Mouse (Mus musculus): ENCODE measurements at regions not wholly inside any gene's neighbourhood (a gene's known extent, or its start where the extent isn't known, plus 50 kb on each side); places are given as distances from the start of the nearest gene placed in this dataset.

DNA sequence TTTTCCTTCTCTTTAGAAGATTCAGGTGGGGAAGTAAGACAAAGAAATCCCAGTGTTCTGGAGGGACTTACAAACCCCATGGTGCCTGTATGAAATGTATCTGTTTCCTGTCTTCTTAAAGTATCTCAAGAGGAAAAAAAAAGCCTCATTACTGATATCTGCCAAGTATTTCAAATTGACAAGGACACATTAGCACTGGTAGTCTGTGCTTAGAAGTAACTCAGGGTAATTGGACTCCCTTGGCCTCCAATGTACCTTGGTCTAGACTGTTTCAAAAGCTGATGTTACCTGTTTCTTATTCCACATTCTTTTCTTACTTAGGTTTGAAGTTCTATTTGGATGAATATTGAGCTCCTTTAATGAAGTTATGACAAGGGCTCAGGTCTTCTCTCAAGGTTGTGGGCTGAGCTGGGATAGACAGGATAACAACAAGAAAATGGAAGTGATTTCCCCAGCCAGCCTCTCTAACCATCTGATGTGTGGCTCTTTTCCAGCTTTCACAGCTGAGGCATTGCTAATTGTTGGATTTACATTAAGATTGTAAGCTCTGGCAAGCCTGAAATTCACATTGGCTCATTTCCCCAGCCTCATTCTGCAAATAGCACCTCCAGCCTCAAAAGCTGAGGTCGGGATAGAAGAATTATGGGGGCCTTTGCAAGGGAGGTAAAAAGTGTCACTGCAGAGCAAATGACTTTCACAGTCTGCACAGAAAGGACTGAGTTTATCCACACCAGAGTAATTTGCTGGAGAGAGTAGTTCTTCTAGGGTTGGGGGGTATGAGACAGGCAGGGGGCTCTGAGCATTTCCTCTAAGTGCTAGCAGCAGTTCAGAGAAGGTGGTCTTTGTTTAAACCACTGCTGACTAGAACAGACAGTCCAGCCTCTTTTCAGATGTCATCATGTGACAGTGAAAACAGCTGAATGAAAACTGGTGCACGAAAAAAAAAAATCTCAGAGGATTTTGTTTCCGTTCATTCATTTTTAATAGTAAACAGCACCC, 292.3 kb upstream of the Nbea start:
- Histone ChIP-seq H3K9ac (ENCODE audit: control insufficient read depth, low read depth, low read length, poor library complexity, severe bottlenecking) (no peak overlapping the region), H3K27me3 (ENCODE audit: control insufficient read depth in 1 of 2, insufficient read depth in 2 of 2, low read length in 2 of 2) (no peaks in the 10 kb centered on the region), H3K79me2 (ENCODE audit: control insufficient read depth, insufficient read depth, low read length, poor library complexity) (no peaks in the 10 kb centered on the region), H3K9me3 (replicated peaks; ENCODE audit: insufficient read depth, low read length) (no peaks in the 10 kb centered on the region), H3K27ac (ENCODE audit: control insufficient read depth, low read depth, low read length) (no peak overlapping the region), H3K4me1 (ENCODE audit: control insufficient read depth in 1 of 2, insufficient read depth in 2 of 2, low read length in 2 of 2) (no peaks in the 10 kb centered on the region), H3K4me3 (ENCODE audit: control insufficient read depth in 1 of 2, insufficient read depth in 1 of 2, low read depth in 2 of 2, low read length in 2 of 2) (no peak overlapping the region), H3K36me3 (ENCODE audit: control insufficient read depth in 1 of 2, insufficient read depth in 2 of 2, low read length in 2 of 2) (no peaks in the 10 kb centered on the region)
- no peak for TF ChIP-seq UBTF (IDR thresholded peaks at IDR 0.05; ENCODE audit: borderline replicate concordance, insufficient read depth, low read depth, low read length)
- TF ChIP-seq MYB (IDR thresholded peaks at IDR 0.05; ENCODE audit: low read depth, low read length): no peak
- TF ChIP-seq TBP (IDR thresholded peaks at IDR 0.05; ENCODE audit: low read depth, low read length): no peak
- no peak for TF ChIP-seq ZKSCAN1 (IDR thresholded peaks at IDR 0.05; ENCODE audit: low read depth, low read length)
- no peak for TF ChIP-seq MAZ (IDR thresholded peaks at IDR 0.05; ENCODE audit: low read depth, low read length)
- no peak for TF ChIP-seq TAL1 (IDR thresholded peaks at IDR 0.05; ENCODE audit: low read length)
- no peak for TF ChIP-seq MEF2A (IDR thresholded peaks at IDR 0.05; ENCODE audit: extremely low read depth, insufficient replicate concordance, low read depth, low read length, poor library complexity, severe bottlenecking)
- TF ChIP-seq BHLHE40 (IDR thresholded peaks at IDR 0.05; ENCODE audit: borderline replicate concordance, low read depth, low read length): no peak
- TF ChIP-seq CHD1 (IDR thresholded peaks at IDR 0.05; ENCODE audit: low read depth, low read length): no peak
- no peak for TF ChIP-seq ZNF384 (IDR thresholded peaks at IDR 0.05; ENCODE audit: low read depth, low read length)
- TF ChIP-seq ELF1 (IDR thresholded peaks at IDR 0.05; ENCODE audit: low read depth, low read length): no peak
- no peak for TF ChIP-seq TCF12 (IDR thresholded peaks at IDR 0.05; ENCODE audit: low read depth, low read length)
- no peak for TF ChIP-seq JUND (IDR thresholded peaks at IDR 0.05; ENCODE audit: low read depth, low read length)
- TF ChIP-seq MYC (IDR thresholded peaks at IDR 0.05; ENCODE audit: low read depth, low read length): no peak
- TF ChIP-seq POLR2A (IDR thresholded peaks at IDR 0.05; ENCODE audit: control insufficient read depth in 1 of 2, insufficient read depth in 1 of 2, low read depth in 1 of 2, low read length in 2 of 2, poor library complexity in 1 of 2): no peak
- TF ChIP-seq USF2 (IDR thresholded peaks at IDR 0.05; ENCODE audit: borderline replicate concordance in 1 of 2, insufficient read depth in 1 of 2, low read depth in 1 of 2, low read length in 2 of 2): no peak
- TF ChIP-seq RCOR1 (IDR thresholded peaks at IDR 0.05; ENCODE audit: low read depth, low read length): no peak
- TF ChIP-seq ZMIZ1 (IDR thresholded peaks at IDR 0.05; ENCODE audit: low read depth, low read length): no peak
- TF ChIP-seq SIN3A (IDR thresholded peaks at IDR 0.05; ENCODE audit: low read length): no peak
- DNase-seq (ENCODE audit: low read depth, low spot score): no peak
